Mouse (Mus musculus): Measurements from ENCODE around the gene Sgcg. TPM values are rescaled to one million over a fixed set of nuclear protein-coding genes. Genes with fewer than 3 reads are reported as not detected.

Sgcg gene
- 0.15 and 0.50 TPM in 2 replicates for polyA plus RNA-seq (2014; fragmentation: Nextera tagmentation; extraction: Ambion mirVana)

DNA sequence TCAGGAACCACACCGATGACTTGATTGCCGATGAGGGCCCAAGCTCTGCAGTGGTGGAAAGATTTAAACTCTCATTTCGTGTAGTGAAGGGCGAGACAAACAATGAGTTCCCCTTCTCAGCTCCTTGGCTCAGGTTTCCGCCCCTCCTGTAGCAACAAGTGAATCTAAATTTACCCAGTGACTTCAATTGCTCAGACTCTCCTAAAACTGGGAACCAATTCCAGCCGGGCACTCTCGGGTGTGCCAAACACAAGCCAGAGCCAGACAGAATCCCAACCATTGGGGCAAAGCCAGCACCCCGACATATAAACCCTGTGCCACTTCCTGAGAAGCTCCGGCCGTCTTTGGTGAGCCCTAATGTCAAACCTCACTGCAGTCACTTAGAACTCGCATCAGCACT is at the start of gene Sgcg:
TSS of gene Sgcg (minus strand) at position 139 of the 400 bp plus-strand sequence.
- Histone ChIP-seq H3K36me3 (replicated peaks; ENCODE audit: control insufficient read depth, insufficient read depth, low read depth, low read length) (no peaks in the 10 kb centered on the region), H3K9me3 (replicated peaks; ENCODE audit: control insufficient read depth, low read length) (no peaks in the 10 kb centered on the region; the same call in 1 of the 2 replicates), H3K4me1 (ENCODE audit: control insufficient read depth, insufficient read depth, low read length) (no peaks in the 10 kb centered on the region), H3K4me2 (ENCODE audit: low read depth, low read length) (no peak within 1 kb of the TSS), H3K27ac (replicated peaks; ENCODE audit: low read depth, low read length) (no peak within 1 kb of the TSS), H3K9ac (replicated peaks; ENCODE audit: low read length) (no peak within 1 kb of the TSS), H3K27me3 (ENCODE audit: control insufficient read depth, insufficient read depth, low read length) (no peaks in the 10 kb centered on the region), H3K4me3 (ENCODE audit: low read depth, low read length) (no peak within 1 kb of the TSS)
- DNase-seq (ENCODE audit: low spot score) (peak; percentile 22), ATAC-seq (replicated peaks; ENCODE audit: insufficient number of reproducible peaks, low FRiP score, low TSS enrichment, low read depth) (no peak)
- 50% methylated on average over 11 of the region's 11 CpGs for WGBS

DNA sequence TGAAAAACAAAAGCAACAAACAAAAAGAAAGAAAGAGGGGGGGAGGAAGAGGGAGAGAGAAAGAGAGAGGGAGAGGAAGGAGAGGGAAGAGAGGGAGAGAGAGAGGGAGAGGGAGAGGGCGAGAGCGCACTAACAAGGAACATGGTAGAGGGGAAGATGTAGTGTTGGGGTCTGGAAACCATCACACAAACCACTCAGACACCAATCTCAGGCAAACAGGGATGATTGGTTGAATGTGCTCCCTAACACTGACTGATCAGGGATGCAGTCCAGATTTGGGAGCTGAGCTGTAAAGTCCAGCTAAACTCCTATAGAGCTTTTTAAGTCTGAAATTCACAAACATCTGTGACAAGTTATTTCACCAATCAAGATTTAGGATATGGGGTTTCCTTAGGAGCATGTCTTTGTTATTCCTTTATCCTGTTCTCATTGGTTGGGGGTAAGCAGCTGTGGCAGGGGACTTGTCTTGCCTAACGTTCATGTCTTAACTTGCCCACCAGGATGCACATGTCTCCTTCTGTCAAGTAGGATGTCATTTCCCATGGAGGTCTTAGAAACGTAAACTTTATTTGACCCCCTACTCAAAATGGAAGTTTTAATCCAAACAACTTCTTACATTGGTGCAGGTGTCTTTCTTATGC is 45.8 kb upstream of the Sgcg start:
- Histone ChIP-seq H3K27ac (replicated peaks; ENCODE audit: low read depth, low read length) (no peak overlapping the region), H3K27me3 (ENCODE audit: control insufficient read depth, insufficient read depth, low read length) (no peaks in the 10 kb centered on the region), H3K36me3 (replicated peaks; ENCODE audit: control insufficient read depth, insufficient read depth, low read depth, low read length) (no peaks in the 10 kb centered on the region), H3K4me2 (ENCODE audit: low read depth, low read length) (no peak overlapping the region), H3K9me3 (replicated peaks; ENCODE audit: control insufficient read depth, low read length) (no peaks in the 10 kb centered on the region), H3K9ac (replicated peaks; ENCODE audit: low read length) (no peak overlapping the region), H3K4me3 (ENCODE audit: low read depth, low read length) (no peak overlapping the region), H3K4me1 (ENCODE audit: control insufficient read depth, insufficient read depth, low read length) (no peaks in the 10 kb centered on the region)
- no peak for DNase-seq (ENCODE audit: low spot score)
- WGBS: 73% methylated on average over 4 of the region's 4 CpGs
- no peak for ATAC-seq (replicated peaks; ENCODE audit: insufficient number of reproducible peaks, low FRiP score, low TSS enrichment, low read depth)

DNA sequence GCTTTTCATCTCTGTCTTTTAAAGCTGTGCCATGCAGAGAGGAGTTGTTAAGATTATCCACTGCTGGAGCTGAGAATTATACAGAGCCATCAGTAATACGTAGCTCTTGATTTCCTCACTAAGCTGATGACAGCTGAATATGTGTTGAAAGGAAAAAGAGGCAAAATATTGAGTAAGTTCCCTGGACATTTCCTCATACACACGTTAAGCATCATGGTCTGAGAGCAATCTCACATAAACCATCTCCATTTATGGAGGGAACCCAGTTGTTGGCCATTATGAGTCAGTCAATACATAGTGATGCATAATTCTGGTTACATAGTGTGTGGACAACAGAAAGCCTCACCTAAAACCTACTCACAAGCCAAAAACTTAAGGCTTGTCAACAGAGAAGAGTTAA is 44.1 kb upstream of the Sgcg start:
- DNase-seq (ENCODE audit: low spot score): no peak
- ATAC-seq (replicated peaks; ENCODE audit: insufficient number of reproducible peaks, low FRiP score, low TSS enrichment, low read depth): no peak

GRCm38 (mm10) chr14:61301323-61301722 is 43.0 kb upstream of the Sgcg start:
- H3K36me3 ChIP-seq (replicated peaks; ENCODE audit: control insufficient read depth, insufficient read depth, low read depth, low read length): no peaks in the 10 kb centered on the region
- WGBS: 66% methylated on average over 2 of the region's 2 CpGs
- no peak overlapping the region for H3K27ac ChIP-seq (replicated peaks; ENCODE audit: low read depth, low read length)
- ATAC-seq (replicated peaks; ENCODE audit: insufficient number of reproducible peaks, low FRiP score, low TSS enrichment, low read depth) (no peak), DNase-seq (ENCODE audit: low spot score) (no peak)
- no peaks in the 10 kb centered on the region for H3K4me1 ChIP-seq (ENCODE audit: control insufficient read depth, insufficient read depth, low read length)
- no peak overlapping the region for H3K4me2 ChIP-seq (ENCODE audit: low read depth, low read length)
- H3K9ac ChIP-seq (replicated peaks; ENCODE audit: low read length): no peak overlapping the region
- H3K4me3 ChIP-seq (ENCODE audit: low read depth, low read length): no peak overlapping the region
- no peaks in the 10 kb centered on the region for H3K27me3 ChIP-seq (ENCODE audit: control insufficient read depth, insufficient read depth, low read length)
- no peaks in the 10 kb centered on the region for H3K9me3 ChIP-seq (replicated peaks; ENCODE audit: control insufficient read depth, low read length)

More for the DNA sequence above, 44.1 kb upstream of the Sgcg start:
- Histone ChIP-seq H3K9ac (replicated peaks; ENCODE audit: low read length) (no peak overlapping the region), H3K4me2 (ENCODE audit: low read depth, low read length) (no peak overlapping the region), H3K4me3 (ENCODE audit: low read depth, low read length) (no peak overlapping the region), H3K9me3 (replicated peaks; ENCODE audit: control insufficient read depth, low read length) (no peaks in the 10 kb centered on the region), H3K27ac (replicated peaks; ENCODE audit: low read depth, low read length) (no peak overlapping the region), H3K27me3 (ENCODE audit: control insufficient read depth, insufficient read depth, low read length) (no peaks in the 10 kb centered on the region), H3K4me1 (ENCODE audit: control insufficient read depth, insufficient read depth, low read length) (no peaks in the 10 kb centered on the region), H3K36me3 (replicated peaks; ENCODE audit: control insufficient read depth, insufficient read depth, low read depth, low read length) (no peaks in the 10 kb centered on the region)
- WGBS: 88% methylated on average over 2 of the region's 2 CpGs

DNA sequence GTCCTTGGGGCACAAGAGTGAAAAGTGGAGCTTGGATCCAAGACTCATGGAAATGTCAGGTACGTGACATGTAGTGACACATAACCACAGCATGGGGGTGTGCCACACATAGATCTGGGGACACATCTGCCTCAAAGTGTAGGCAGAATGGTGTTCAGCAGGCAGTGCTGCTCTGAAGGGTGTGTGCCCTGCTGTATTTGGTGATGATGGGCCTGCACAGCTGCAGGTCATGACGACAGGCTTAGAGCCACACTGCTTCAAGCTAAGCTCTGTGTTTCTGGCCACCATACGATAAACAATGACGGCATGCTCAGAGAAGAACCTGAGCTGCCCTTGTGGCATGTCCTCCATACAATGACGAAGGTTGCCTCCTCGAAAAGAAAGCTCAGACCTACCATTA is 41.5 kb upstream of the Sgcg start:
- 84% methylated on average over 6 of the region's 6 CpGs for WGBS
- no peak overlapping the region for H3K4me3 ChIP-seq (ENCODE audit: low read depth, low read length)

GRCm38 (mm10) chr14:61294738-61295079 is 36.4 kb upstream of the Sgcg start:
- peak; percentile 79 for DNase-seq (ENCODE audit: low spot score)
- Histone ChIP-seq H3K9ac (replicated peaks; ENCODE audit: low read length) (no peak overlapping the region), H3K4me3 (ENCODE audit: low read depth, low read length) (no peak overlapping the region), H3K9me3 (replicated peaks; ENCODE audit: control insufficient read depth, low read length) (no peaks in the 10 kb centered on the region), H3K27ac (replicated peaks; ENCODE audit: low read depth, low read length) (no peak overlapping the region), H3K4me2 (ENCODE audit: low read depth, low read length) (no peak overlapping the region), H3K4me1 (ENCODE audit: control insufficient read depth, insufficient read depth, low read length) (no peaks in the 10 kb centered on the region), H3K27me3 (ENCODE audit: control insufficient read depth, insufficient read depth, low read length) (no peaks in the 10 kb centered on the region), H3K36me3 (replicated peaks; ENCODE audit: control insufficient read depth, insufficient read depth, low read depth, low read length) (no peaks in the 10 kb centered on the region)
- ATAC-seq (replicated peaks; ENCODE audit: insufficient number of reproducible peaks, low FRiP score, low TSS enrichment, low read depth): no peak
- 13% methylated on average over 6 of the region's 6 CpGs for WGBS

More for the DNA sequence above, 41.5 kb upstream of the Sgcg start:
- Histone ChIP-seq H3K27me3 (ENCODE audit: control insufficient read depth, insufficient read depth, low read length) (no peaks in the 10 kb centered on the region), H3K9ac (replicated peaks; ENCODE audit: low read length) (no peak overlapping the region), H3K36me3 (replicated peaks; ENCODE audit: control insufficient read depth, insufficient read depth, low read depth, low read length) (no peaks in the 10 kb centered on the region), H3K4me1 (ENCODE audit: control insufficient read depth, insufficient read depth, low read length) (no peaks in the 10 kb centered on the region), H3K9me3 (replicated peaks; ENCODE audit: control insufficient read depth, low read length) (no peaks in the 10 kb centered on the region), H3K4me2 (ENCODE audit: low read depth, low read length) (no peak overlapping the region), H3K27ac (replicated peaks; ENCODE audit: low read depth, low read length) (no peak overlapping the region)
- ATAC-seq (replicated peaks; ENCODE audit: insufficient number of reproducible peaks, low FRiP score, low TSS enrichment, low read depth) (no peak), DNase-seq (ENCODE audit: low spot score) (no peak)

GRCm38 (mm10) chr14:61293884-61294737 is 35.8 kb upstream of the Sgcg start:
- H3K4me3 ChIP-seq (ENCODE audit: low read depth, low read length): no peak overlapping the region
- H3K9ac ChIP-seq (replicated peaks; ENCODE audit: low read length): no peak overlapping the region
- H3K9me3 ChIP-seq (replicated peaks; ENCODE audit: control insufficient read depth, low read length): no peaks in the 10 kb centered on the region
- ATAC-seq (replicated peaks; ENCODE audit: insufficient number of reproducible peaks, low FRiP score, low TSS enrichment, low read depth) (no peak), DNase-seq (ENCODE audit: low spot score) (peak; percentile 78)
- no peaks in the 10 kb centered on the region for H3K27me3 ChIP-seq (ENCODE audit: control insufficient read depth, insufficient read depth, low read length)
- WGBS: 49% methylated on average over 16 of the region's 16 CpGs
- H3K4me1 ChIP-seq (ENCODE audit: control insufficient read depth, insufficient read depth, low read length): no peaks in the 10 kb centered on the region
- H3K4me2 ChIP-seq (ENCODE audit: low read depth, low read length): no peak overlapping the region
- H3K36me3 ChIP-seq (replicated peaks; ENCODE audit: control insufficient read depth, insufficient read depth, low read depth, low read length): no peaks in the 10 kb centered on the region
- no peak overlapping the region for H3K27ac ChIP-seq (replicated peaks; ENCODE audit: low read depth, low read length)

DNA sequence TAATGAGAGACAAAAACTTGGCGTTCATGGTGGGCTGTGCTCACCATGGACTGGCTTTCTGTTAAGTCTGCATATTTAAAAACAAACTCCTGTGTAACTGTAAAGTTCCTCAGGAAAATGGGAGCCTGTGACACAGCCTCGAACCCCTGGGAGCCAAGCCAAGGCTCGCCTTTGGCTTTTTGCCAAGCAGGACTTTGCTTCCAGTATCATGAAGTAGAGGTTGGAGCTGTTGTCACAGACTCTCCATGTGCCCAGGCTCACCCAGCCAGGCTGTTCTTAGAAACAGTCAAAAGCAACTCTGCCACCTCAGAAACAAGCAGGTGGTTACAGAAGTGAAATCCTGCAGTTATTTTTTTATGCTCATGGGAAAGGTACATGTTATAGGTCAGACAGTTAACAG is 32.4 kb upstream of the Sgcg start:
- no peak for ATAC-seq (replicated peaks; ENCODE audit: insufficient number of reproducible peaks, low FRiP score, low TSS enrichment, low read depth)
- no peak overlapping the region for H3K9ac ChIP-seq (replicated peaks; ENCODE audit: low read length)
- no peak overlapping the region for H3K4me2 ChIP-seq (ENCODE audit: low read depth, low read length)
- no peak overlapping the region for H3K27ac ChIP-seq (replicated peaks; ENCODE audit: low read depth, low read length)
- H3K36me3 ChIP-seq (replicated peaks; ENCODE audit: control insufficient read depth, insufficient read depth, low read depth, low read length): no peaks in the 10 kb centered on the region
- no peaks in the 10 kb centered on the region for H3K27me3 ChIP-seq (ENCODE audit: control insufficient read depth, insufficient read depth, low read length)
- DNase-seq (ENCODE audit: low spot score): no peak
- no peaks in the 10 kb centered on the region for H3K4me1 ChIP-seq (ENCODE audit: control insufficient read depth, insufficient read depth, low read length)
- H3K9me3 ChIP-seq (replicated peaks; ENCODE audit: control insufficient read depth, low read length): no peaks in the 10 kb centered on the region
- 82% methylated on average over 3 of the region's 3 CpGs for WGBS
- no peak overlapping the region for H3K4me3 ChIP-seq (ENCODE audit: low read depth, low read length)
